Mouse (Mus musculus): ENCODE data around the gene Maml1.
A peak's percentile ranks its signal among the peaks of the same experiment; 100 is the strongest.
"Not testable (repeated sequence)": the region's sequence is repeated elsewhere in the genome, so short reads cannot be mapped to it uniquely, and the experiment has no call there.

Maml1 gene

DNA sequence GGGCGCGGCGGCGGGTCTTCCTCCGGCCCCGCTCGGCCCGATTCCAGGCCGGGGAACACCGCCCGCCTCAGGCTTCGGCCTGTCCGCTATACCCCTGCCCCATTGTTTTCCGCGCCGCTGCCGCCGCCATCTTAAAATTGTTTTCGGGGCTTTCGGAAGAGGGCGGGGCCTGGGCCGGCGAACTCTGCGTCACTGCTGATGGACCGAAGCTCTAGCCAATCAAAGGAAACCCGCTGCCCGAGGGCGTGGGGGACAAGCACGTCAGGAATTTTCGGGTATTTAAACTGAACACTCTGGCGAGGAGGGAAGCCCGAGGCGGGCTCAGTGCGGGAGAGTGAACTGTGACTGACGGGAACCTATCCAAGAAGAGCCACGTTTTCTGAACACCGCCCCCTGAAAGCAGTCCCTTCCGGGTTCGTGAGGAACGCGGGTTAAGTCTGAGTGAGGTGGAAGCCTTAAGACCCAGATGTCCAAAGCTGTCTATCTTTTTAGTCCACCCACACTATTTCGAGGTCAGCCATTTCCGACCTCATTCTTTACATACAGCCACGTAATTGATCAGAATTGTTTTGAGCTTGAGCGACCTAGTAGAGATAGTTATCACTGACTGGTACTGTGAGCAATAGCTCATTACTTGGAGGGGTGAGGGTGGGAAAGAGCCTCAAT lies at the start of gene Maml1:
Maml1 (minus strand) TSS at position 122 of the 666 bp plus-strand sequence.
- peak; percentile 98 to 99 for DNase-seq

DNA sequence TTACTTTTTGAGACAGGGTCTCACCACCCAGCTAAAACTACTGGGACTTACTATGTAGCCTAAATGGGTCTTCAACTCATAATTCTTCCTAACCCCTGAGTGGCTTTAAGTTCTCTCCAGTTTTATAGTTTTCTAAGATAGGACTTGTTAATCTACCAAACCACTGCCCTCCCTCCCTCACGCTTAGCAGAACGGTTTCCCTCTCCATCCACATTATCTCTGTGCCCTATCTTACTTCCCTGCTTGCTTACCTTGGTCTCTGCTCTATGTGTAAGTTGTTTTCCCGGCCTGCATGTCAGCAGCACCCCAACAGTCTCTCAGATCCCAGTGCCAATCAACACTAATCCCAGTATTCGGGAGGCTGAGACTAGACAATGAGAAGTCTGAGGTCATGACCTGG lies 44.8 kb upstream of the Maml1 start:
- no peak for DNase-seq

DNA sequence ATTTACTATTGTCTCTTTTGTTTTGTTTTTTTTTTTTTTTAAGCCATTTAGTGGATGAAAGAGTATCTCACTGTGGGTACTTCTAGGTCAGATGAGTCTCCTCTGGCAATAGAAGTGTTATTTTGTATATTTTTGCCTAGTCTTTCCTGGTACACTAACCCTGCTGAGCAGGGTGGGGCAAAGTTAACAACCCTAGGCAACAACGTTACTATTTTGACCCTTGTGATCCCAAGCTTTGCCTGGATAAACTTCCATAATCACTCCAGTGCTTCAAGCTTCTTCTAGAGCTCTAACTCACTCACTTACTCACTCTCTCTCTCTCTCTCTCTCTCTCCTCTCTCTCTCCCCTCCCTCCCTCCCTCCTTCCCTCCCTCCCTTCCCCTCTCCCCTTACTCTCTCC lies 44.0 kb upstream of the Maml1 start:
- no peak for DNase-seq

DNA sequence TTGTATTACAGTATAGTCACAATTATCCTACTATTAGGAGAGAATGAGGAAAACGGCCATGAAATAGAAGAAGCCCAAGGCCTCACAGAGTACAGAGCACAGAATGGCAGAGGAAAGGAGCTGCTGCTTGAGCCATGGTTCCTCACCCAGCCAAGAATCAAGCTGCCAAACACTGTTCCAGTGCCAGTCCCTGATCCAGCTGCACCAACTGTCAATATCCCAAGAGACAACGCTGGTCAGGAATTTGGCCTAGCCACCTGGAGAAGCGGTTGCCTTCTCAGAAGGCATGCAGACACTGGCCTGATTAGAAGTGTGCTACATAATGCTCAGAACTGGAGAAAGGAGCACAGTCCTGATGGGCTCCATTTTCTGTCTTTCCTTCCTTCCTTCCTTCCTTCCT lies 41.1 kb upstream of the Maml1 start:
- DNase-seq: no peak

DNA sequence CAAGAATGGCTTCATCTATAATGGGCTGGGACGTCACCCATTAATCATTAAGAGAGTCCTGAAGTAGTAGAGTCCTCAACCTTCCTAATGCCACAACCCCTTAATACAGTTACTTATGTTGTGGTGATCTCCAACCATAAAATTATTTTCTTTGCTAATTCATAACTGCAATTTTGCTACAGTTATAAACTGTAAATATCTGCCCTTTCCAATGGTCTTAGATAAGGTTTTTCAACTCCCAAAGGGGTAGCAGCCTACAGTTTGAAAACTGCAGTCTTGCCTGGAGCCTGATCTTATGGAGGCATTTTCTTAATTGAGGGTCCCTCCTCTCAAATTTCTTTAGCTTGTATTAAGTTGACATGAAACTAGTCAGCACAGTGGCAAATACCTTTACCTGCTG lies 37.3 kb upstream of the Maml1 start:
- no peak for DNase-seq

DNA sequence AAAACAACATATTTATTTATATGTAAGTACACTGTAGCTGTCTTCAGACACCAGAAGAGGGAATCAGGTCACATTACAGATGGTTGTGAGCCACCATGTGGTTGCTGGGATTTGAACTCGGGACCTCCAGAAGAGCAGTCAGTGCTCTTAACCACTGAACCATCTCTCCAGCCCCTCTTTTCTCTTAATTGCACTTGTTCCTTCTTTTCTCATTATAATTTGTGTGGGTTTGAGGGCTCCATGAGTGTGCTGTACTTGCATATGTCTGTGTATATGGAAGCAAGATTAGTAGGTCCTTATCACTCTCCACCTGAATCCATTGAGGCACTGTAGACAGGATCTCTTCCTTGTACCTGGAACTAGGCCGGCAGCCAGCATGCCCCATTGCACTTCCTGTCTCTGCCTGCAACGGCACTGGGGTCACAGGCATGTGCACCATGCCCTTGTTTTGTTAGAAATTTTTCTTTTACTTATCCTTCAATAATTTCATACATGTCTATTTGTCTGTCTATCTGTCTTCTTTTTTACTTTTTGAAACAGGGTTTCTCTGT lies 36.0 kb upstream of the Maml1 start:
- no peak for DNase-seq

DNA sequence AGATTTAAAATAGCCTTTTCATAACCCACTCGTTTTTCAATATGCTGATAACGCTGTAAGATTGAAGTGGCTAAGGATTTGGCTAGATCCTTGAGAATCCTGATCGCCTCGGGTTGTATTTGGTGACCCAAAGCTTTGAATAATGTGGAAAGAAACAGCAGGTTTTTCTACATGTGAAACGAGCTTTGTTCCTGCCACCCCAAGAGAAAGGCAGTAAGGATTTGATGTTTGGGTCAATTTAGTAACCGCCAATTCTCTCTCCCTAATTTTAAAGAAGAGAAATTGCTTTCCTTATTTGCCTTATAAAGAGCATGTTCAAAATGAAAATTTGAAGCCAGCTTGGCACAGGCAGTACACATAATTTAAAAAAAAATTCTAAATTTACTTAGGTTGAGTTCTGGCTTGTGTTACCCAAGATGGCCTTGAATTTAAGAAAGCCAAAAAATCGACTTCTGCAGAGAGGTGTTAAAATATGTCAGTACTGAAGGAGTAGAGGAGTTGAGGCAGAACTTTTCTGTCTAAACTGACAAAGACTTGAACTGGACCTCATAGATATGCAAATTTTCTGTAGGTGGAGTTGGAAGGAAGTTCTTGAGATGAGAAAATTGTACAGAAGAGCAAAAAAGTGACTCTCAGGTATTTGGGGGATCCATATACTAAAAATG lies 34.3 kb upstream of the Maml1 start:
- DNase-seq: no peak

DNA sequence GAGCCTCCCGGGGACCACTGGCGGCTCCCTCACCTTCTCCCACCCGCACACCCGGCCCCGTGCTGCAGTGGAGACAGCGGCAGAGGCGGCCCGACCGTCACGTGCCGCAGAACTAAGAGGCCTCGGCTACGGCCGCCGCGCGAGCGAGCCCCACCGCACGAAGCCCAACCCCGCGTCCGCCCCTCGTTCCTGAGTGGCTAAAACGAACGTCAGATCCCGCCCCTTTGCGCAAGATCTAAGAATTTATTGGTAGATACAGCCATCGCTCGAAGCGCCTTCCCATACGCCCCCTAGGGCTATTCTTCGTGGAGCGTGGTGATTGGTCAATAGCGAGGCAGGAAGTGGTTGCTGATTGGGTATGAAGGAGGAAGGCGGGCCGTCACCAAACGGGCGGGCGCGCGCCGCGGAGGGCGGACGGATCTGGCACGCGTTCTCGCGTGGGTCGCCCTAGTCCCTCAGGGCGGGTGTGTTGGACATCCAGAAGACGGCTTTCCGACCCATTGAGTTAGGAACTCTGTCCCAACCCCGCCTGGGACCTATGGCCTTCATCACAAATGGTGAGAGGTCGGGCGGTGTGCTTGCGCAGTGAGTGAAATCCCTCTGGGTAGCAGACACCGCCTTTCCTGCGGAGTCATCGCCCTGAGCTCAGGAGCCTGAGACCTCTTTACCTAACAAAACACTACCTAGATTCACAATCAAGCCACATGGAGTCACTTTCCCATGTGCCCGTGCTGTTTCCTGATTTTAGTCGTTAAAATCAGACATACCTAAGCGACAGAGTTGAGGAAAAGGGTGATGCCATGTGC lies 33.6 kb upstream of the Maml1 start, which contains the start of gene Canx:
Canx (minus strand) TSS at position 178 of the 806 bp plus-strand sequence.
- DNase-seq: peak; percentile 98 to 99

DNA sequence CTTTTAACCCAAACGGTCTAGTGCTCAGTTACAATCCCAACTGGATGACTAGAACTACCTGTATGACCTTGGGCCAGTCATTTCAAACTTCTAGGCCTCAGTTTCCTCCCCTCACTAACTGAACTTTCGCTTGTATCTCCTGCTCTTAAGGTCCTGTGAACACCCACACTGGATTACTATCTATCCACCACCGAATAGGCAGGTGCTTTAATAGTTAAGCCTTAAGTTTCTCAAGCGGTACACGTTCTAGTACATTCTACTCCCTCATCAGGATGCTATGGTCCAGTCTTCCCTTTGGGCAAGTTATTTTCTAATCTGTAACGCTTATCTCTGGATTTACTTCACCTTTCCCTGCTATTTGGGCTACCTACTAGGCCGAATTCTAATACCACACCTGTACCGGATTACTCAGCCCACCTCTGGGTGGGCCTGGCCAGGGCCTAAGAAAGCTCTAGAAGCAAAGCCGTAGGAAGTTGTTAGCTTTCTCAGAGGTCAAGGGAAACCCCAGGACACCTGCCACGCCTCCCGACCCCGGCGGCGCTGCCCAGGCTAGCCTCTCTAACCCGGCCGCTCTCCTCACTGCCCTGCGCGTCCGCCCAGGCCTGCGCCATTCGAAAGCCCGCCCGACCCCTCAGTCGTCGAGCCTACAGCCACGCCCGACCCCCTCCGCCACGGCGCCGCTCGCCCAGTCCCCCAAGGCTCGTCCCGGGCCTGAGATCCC lies 32.8 kb upstream of the Maml1 start:
- DNase-seq: peak in 1 of 2 experiments; percentile 54

DNA sequence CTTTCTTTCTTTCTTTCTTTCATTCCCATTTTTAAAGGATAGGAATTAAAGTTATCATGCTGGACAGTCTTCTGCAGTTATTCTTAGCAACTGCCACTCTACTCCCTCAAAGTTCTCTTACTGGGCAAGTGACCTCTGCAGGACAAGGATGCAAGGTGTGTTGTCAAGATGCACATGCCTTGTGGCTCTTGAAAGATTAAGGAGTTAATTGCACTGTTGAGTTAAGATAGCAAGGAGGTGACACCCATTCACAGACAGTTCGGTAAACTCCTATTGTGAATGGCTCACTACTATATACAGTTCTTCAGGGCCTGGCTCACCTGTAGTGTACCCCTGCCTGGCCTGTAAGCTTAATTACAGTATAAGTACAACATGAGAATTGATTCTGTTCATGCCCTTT lies 31.7 kb upstream of the Maml1 start:
- DNase-seq: no peak

DNA sequence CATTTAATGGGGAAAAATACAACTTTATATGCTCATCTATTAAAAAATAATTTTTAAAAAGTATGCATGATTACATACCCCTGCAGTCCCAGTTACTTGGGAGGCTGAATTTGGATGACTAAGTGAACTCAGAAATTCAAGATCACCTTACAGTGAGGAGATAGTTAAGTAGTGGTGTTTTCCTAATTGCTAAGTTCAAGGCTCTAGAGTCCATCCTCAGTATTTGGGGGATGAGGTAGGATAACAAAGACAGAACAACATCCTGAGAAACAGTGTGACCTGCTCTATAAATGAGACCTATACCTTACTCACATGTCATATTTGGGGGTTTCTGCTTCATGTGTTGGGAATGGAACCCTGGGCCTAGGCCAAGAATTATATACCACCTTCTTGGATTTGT lies 30.2 kb upstream of the Maml1 start:
- DNase-seq: no peak

DNA sequence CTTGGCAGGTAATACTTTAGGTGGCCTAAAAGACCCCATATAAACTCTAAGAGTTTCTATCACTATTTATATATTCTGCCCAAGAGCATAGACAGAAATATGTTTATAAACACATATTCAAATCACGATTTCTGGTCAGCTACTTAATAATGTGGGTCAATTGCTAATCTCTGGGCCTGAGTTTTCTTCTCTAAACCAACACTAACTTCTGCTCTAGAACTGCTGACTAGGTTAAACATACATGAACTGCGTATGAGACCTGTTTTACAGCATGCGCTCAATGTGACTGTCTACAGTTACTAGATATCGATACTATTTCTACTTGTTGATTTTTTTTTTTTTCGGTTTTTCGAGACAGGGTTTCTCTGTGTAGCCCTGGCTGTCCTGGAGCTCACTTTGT lies 29.1 kb upstream of the Maml1 start:
- DNase-seq: no peak

DNA sequence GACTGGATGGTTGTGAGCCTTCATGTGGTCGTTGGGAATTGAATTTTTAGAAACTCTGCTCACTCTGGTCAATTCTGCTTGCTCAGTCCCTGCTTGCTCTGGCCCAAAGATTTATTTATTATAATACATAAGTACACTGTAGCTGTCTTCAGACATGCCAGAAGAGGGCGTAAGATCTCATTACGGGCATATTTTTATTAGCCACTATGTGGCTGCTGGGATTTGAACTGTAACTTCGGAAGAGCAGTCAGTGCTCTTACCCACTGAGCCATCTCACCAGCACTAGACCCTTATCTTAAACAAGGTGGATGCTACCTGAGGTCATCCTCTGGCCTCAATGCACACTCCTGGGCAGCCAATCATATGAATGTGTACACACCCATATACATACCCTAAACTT lies 27.2 kb upstream of the Maml1 start:
- not testable (repeated sequence) for DNase-seq

DNA sequence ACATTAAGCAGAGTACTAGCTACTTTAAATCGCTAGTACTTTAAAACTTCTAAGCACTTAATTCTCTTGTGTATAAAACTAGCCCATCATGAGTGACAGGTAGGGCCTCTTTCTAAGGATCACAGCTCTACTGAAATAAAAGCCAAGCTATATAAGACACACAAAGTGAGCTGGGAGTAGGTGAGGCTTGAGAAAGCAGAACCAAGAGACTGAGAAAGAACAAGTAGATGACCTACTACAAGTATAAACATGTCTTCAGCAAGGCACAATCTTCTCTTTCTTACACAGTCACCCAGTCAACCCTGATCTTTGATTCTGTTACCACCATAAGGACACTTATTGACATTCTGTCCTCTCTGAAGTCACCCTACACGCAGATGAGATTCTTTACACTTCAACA lies 20.7 kb upstream of the Maml1 start:
- no peak for DNase-seq

DNA sequence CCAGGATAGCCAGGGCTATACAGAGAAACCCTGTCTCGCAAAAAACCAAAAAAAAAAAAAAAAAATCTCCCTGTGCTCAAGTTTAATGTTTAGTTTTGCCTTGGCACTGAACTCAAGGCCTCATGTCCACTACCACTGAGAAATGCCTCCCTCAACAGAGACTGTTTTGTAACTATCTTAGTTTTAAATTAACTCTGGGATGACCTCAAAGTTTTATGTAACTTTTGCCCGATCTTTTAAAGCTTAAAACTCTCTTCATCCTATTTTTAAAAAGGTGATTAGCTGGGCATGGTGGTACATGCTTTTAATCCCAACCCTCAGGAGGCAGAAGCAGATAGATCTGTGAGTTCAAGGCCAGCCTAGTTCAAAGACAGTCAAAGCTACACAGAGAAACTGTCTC lies 11.3 kb upstream of the Maml1 start:
- DNase-seq: no peak

DNA sequence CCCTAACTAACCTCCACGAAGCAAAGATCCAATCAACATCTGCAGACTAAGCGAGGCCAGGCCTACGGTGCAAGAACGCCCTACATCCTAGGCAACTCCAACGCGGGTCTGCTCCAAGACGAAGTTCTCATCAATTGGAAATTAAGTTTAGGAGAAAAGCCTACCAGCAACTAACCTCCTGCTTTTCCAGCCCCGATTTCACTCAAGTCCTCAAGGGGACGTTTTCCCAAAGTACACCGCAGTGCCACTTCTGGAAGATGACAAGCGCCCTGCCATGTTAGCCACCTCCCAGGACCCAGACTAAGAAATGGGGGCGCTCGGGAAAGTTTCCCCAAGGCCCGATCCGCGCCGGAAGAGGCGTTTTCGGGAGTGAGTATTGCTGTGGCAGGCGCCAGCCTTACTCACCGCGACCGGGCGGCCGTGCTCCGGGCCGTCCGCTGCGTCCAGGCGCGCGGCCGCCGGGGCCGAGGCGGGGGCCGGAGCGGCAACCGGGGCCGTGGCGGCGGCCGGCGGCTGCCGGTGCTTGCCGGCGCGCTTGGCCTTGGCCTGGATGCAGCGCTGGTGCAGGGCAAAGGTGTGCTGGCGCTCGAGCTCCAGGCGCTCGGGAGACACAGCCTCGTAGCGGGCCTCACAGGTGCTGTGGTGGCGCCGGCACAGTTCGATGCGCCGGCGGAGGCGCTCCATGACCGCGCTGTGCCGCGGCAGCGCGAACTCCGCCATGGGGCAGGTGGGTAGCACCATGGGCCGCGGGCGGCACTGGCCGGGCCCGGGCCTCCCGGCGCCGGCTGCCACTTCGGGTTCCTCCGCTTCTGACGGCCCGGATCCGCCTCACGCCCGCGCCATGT lies 568 bp downstream of the Maml1 start:
- peak; percentile 54 to 73 for DNase-seq

DNA sequence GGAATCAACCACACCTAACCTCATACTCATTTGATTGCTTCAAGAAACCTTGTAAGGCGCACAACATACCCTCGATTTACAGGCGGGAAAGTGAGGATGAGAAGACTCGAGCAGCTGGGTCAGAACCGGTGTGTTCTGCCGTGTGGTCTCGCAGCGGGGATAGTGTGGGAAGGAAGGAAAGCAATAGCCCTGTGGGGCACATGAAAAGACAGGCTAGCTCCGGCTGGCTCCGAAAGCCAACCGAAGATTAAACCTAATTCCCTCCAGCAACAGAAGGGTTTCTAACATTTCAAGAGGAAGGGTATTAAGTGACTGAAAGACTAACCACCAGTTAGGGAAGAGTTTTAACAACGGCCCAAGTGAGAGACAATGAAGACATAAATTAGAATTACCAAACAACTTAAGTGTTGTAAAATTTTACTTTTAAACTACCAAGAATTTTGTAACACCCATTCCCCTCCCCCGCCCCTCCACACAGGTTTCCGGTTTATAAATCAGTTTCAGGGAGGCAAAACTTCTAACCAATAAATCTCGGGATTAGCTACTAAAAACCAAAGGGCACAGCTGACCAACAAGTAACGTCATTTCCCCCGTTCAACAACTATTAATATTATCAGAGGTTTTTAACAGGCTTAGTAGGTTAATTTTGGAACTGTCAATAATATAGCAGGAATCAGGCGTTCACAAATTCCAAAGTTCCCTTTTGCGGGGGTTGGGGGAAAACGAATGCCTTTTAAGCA lies 1.5 kb downstream of the Maml1 start:
- no peak for DNase-seq

DNA sequence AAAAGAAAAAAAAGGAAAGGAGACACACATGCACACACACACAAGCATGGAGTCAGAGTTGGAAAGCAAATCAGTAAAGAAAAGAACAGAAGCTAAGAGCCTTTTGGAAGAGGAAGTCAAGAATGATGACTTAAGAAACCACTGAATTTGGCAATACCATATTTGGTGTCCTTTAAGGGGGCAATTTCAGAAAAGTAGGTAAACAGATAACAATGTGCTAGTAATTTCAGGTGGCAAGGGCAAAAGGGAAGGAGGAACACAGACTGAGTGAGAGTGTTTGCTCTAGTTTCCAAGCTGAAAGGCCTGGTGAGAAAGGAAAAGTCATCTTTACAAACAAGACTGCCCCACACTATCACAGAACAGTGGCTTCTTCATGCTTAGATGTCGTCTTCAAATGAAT lies 5.7 kb downstream of the Maml1 start:
- DNase-seq: no peak

DNA sequence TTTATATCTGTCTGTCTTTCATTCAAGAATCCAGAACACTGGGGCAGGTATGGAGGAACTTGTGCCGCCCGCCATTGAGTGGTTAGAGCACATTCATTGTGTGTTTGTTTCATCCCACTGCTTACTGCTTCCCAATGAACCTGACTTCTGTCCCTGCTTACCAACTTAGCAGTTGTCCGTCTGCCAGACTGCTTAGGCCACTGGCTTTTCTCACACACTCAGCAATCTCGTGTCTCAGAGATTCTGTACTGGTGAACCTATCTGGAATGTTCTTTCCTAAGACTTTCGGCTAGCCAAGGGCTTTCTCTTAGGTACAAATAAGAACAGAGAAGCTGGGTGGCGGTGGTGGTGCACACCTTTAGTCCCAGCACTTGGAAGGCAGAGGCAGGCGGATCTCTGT lies 6.4 kb downstream of the Maml1 start:
- peak in 1 of 2 experiments; percentile 39 for DNase-seq

DNA sequence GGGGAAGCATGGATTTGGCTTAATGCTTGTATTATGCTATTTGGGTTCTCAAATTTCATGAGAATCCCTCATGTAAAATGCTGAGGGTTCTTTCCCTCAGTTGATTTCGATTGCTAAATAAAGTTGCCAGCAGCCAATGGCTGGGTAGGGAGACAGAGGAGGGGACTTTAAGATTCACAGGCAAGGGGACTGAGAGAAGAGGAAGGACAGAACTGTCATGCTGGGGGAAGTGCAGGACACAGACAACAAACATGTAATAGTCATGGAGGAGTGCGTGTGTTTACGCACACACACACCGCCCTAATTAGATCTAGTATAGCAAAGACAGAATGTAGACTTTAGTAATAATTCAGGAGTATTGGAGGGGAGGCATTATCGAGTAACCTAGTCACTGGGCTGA lies 6.8 kb downstream of the Maml1 start:
- no peak for DNase-seq

DNA sequence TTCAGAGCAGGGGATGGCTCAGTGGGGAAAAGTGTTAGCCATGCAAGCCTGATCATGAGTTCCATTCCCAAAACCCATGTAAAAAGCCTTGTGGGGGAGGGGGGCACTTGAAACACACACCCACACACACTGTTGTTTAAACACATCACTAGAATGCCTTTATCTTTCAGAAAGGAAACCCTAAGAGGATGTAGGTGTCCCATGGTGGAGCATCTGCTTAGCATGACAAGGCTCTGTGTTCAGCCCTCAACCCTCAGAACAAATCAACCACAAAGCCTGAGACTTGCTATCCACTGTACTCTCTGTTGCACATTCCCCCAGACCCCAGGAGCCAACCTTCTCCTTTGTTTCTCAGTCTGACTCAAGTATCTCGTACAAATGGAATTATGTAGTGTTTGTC lies 12.1 kb downstream of the Maml1 start:
- DNase-seq: no peak

Data from kidney, postnatal 25 days (tissue).